Mouse (Mus musculus) forebrain, embryonic 14.5 days (tissue): ENCODE data around the gene Prex1. TPM values are rescaled to one million over a fixed set of nuclear protein-coding genes. Genes with fewer than 3 reads are reported as not detected.

ENCODE experiments used
- ATAC-seq: fragments of 200-750 bp; cut with Nextera tagmentation; 2 replicates; pipeline ENCODE4 v1.8.0; 2017; ENCODE audit warnings: mild to moderate bottlenecking, moderate library complexity
- DNase-seq: peaks from one replicate; pipeline ENCODE4 v3.0.0-alpha.2; 2015; ENCODE audit warnings: low spot score
- H3K27ac ChIP-seq: fragments of 300-500 bp; sonication (generic); 2 replicates; pipeline ENCODE4 v1.5.1; 2014; ENCODE audit warnings: low read depth, mild to moderate bottlenecking, control low read depth, low read length, moderate library complexity
- H3K27me3 ChIP-seq: fragments of 300-500 bp; sonication (generic); replicated peaks from 2 replicates; pipeline ENCODE4 v1.6.1; 2014; ENCODE audit warnings: low read length, control low read depth, mixed read lengths; ENCODE audit not compliant: control insufficient read depth, insufficient read depth
- H3K36me3 ChIP-seq: fragments of 300-500 bp; sonication (generic); 2 replicates; pipeline ENCODE4 v1.6.1; 2014; ENCODE audit warnings: low read length, control low read depth; ENCODE audit not compliant: control insufficient read depth, insufficient read depth
- H3K4me1 ChIP-seq: fragments of 300-500 bp; sonication (generic); 2 replicates; pipeline ENCODE4 v1.6.1; 2014; ENCODE audit warnings: antibody characterized with exemption, low read length, control low read depth; ENCODE audit not compliant: control insufficient read depth, insufficient read depth
- H3K4me2 ChIP-seq: fragments of 300-500 bp; sonication (generic); 2 replicates; pipeline ENCODE4 v1.6.1; 2014; ENCODE audit warnings: mild to moderate bottlenecking, control low read depth, low read length
- H3K4me3 ChIP-seq: fragments of 300-500 bp; sonication (generic); 2 replicates; pipeline ENCODE4 v1.5.1; 2014; ENCODE audit warnings: low read depth, low read length, control low read depth
- H3K9ac ChIP-seq: fragments of 300-500 bp; sonication (generic); 2 replicates; pipeline ENCODE4 v1.6.1; 2014; ENCODE audit warnings: mild to moderate bottlenecking, low read length, control low read depth, moderate library complexity
- H3K9me3 ChIP-seq: fragments of 300-500 bp; sonication (generic); replicated peaks from 2 replicates; pipeline ENCODE4 v1.6.1; 2016; ENCODE audit warnings: low read length, control low read depth, mixed read lengths; ENCODE audit not compliant: control insufficient read depth
- WGBS: fragments of 180-500 bp; shearing (Covaris S2); extraction: QIAGEN DNeasy Blood & Tissue Kit; methylation state at CpG from one replicate; pipeline ENCODE4 v1.1.7; 2014; 5-methylcytosine and 5-hydroxymethylcytosine counted together
- polyA plus RNA-seq: library from polyadenylated mRNA; unstranded; fragments of >200 nt; fragmentation: Nextera tagmentation; extraction: Ambion mirVana; gene quantifications from 2 replicates; pipeline ENCODE4 v1.2.1, GENCODE M21; 2014

Prex1 gene
- polyA plus RNA-seq, 1 experiment from 2014 or later, result 28.4 TPM

DNA sequence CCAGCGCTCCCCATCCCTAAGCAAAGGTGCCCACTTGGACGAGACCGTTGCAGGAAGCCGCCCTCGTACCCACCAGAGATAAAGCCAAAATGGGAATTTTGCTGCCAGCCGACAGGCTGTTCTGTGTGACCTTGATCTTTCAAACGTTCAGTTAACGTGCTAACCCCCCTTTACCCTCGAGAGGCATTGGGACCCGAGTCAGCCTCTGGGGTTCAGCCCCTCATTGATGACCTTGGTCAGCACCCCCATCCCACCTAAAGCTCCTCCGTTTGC is 731 bp upstream of the Prex1 start:
- ATAC-seq, result no peak; the same call in 1 of the 2 replicates

DNA sequence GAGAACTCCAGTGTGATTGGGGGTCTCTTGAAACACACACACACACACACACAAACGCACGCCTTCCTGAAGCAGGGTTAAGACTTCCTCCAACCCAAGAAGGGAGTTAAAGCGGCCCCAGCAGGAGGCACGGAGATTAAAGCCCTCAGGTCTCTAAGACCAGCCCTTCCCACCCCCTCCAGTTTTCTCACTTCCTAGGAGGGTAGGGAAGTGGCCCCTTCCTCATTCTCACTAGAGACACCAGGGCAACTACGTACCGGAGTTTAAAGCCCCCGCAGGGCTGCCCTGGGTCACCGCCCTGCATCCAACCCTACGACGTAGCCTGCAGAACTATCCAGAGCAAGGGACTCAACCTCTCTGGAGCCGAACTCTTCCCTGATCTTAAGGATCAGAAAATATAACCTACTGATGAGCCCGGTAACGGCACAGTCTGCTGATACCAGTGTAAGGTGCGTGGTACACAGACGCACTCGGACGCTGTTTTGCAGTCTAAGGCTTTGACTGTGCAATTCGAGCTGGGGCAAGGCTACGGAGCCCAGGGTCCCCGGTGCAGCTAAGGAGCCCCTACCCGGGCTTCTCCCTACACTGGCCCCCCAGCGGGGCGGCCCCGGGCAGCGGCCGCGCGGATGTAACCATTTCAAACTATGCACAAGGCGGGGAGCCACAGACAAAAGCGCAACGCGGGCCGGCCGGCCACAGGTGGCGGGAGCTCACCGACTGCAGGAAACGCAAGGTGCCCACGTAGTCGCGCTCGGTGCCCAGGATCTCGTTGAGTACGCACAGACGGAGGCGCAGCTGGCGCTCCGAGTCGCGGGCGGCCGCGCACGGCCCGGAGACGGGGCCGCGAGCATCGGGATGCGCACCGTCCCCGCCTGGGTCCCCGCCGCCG is 587 bp downstream of the Prex1 start:
- H3K9ac ChIP-seq, result peak overlapping the region; percentile 85
- under 1% methylated on average over 64 of the region's 64 CpGs for WGBS
- H3K36me3 ChIP-seq, result no peaks in the 10 kb centered on the region
- peak overlapping the region; percentile 68 for H3K4me3 ChIP-seq
- no peaks in the 10 kb centered on the region for H3K9me3 ChIP-seq
- H3K27ac ChIP-seq, result peak overlapping the region; percentile 80
- H3K4me1 ChIP-seq, result peaks cover 14% of the 10 kb centered on the region; the same call in 1 of the 2 replicates
- peak; percentile 76 for DNase-seq
- H3K27me3 ChIP-seq, result no peaks in the 10 kb centered on the region
- peak; percentile 54 for ATAC-seq
- peak overlapping the region; percentile 82 for H3K4me2 ChIP-seq

More for the DNA sequence above, 731 bp upstream of the Prex1 start:
- Histone ChIP-seq H3K27ac (0 out of 2 replicates have a peak overlapping the region, but pooled peaks have one; percentile 7), H3K4me1 (peaks cover 14% of the 10 kb centered on the region; the same call in 1 of the 2 replicates), H3K9me3 (no peaks in the 10 kb centered on the region), H3K27me3 (no peaks in the 10 kb centered on the region), H3K9ac (peak overlapping the region; percentile 63), H3K4me3 (peak overlapping the region; percentile 68), H3K4me2 (peak overlapping the region; percentile 82), H3K36me3 (no peaks in the 10 kb centered on the region)
- WGBS, result 14% methylated on average over 11 of the region's 11 CpGs
- no peak for DNase-seq

DNA sequence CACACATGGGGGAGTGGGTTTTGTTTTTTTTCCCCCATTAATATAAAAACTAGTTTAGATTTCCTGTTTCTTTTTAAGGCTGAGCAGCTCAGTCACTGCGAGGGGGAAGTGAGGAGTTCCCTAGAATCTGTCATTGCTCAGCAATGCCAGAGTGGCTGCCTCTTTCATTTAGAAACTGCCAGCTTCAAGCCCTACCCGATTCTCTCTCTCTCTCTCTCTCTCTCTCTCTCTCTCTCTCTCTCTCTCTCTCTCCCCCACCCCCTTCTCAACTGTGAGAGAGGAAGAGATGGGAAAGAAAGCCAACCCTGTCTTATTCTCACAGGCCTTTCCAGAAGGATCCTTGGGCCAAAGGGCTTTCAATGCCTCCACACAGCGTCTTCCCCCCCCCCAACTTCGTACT is 1.3 kb downstream of the Prex1 start:
- Histone ChIP-seq H3K9ac (peak overlapping the region; percentile 85), H3K4me1 (peaks cover 14% of the 10 kb centered on the region; the same call in 1 of the 2 replicates), H3K36me3 (no peaks in the 10 kb centered on the region), H3K27ac (peak overlapping the region; percentile 48; the same call in 1 of the 2 replicates), H3K4me2 (peak overlapping the region; percentile 82), H3K4me3 (peak overlapping the region; percentile 68), H3K27me3 (no peaks in the 10 kb centered on the region), H3K9me3 (no peaks in the 10 kb centered on the region)
- DNase-seq (peak; percentile 67), ATAC-seq (no peak)
- 0% methylated on average over 4 of the region's 4 CpGs for WGBS

DNA sequence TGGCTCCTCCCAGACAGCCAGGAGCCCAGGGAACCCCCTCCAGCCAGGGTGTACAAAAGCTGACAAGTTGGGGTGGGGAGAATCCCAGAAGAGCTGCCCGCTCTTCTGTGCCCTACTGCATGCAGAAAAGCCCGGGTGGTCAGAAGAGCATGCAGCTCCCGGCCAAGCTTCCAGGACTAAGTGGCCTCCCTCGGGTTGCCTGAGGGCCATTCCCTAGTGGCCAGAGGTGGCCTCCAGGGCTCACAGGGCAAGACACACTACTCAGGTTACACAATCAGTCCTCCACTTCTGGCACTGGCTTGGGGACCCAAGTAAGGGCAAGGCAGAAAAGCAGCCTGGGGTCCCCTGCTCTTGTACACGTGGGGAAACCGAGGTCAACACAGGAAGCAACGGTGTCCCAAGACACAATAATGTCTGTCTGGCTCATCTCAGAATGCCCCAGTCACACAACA is 1.9 kb downstream of the Prex1 start:
- H3K4me3 ChIP-seq, result peak overlapping the region; percentile 68
- H3K27me3 ChIP-seq, result no peaks in the 10 kb centered on the region
- no peaks in the 10 kb centered on the region for H3K36me3 ChIP-seq
- ATAC-seq, result no peak
- no peaks in the 10 kb centered on the region for H3K9me3 ChIP-seq
- no peak overlapping the region for H3K27ac ChIP-seq
- no peak for DNase-seq
- peak overlapping the region; percentile 85 for H3K9ac ChIP-seq
- peak overlapping the region; percentile 82 for H3K4me2 ChIP-seq
- 13% methylated on average over 7 of the region's 7 CpGs for WGBS
- peaks cover 14% of the 10 kb centered on the region; the same call in 1 of the 2 replicates for H3K4me1 ChIP-seq

DNA sequence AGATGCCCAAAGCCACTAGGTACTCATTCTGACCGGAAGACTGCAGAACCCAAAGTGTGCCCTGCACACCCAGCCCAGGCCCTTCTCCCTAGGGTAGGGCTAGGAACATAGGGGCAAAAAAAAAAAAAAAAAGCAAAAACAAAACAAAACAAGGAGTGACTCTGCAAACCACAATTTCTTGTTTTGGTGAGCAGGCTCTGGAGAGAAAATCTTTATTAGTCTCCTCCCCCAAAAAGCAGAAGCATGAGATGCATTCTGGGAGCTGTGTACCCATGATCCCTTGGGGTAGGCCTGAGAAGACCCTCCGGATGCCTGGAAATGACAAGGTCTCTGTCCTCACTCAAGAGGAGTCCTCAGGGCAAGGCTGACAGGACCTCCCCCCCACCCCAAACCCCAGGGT is 3.7 kb downstream of the Prex1 start:
- Histone ChIP-seq H3K4me2 (no peak overlapping the region), H3K4me3 (no peak overlapping the region), H3K9me3 (no peaks in the 10 kb centered on the region), H3K27ac (no peak overlapping the region), H3K27me3 (no peaks in the 10 kb centered on the region), H3K9ac (no peak overlapping the region), H3K4me1 (peaks cover 14% of the 10 kb centered on the region; the same call in 1 of the 2 replicates), H3K36me3 (peaks cover 6% of the 10 kb centered on the region; the same call in 1 of the 2 replicates)
- ATAC-seq (no peak), DNase-seq (no peak)
- WGBS, result 94% methylated on average over 2 of the region's 2 CpGs

DNA sequence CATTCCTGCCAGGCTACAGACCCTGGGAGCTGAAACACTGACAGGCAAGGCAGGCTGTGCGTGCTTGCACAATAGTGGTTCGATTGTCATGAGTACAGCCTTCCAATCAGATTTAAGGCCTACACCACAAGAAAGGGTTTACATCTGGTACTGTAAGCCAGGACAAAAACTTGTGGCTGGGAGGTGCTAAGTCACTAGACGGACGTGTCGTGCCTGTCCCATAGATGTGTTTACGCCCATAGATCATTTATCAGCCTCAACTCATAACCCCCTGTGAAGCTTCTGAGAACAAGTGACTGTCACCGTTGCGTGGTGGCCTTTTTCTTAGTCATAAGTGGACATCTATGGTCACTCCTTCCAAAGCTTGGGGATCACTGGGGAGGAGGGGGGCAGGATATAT is 5.3 kb downstream of the Prex1 start:
- Histone ChIP-seq H3K9me3 (no peaks in the 10 kb centered on the region), H3K4me2 (no peak overlapping the region), H3K9ac (no peak overlapping the region), H3K4me3 (no peak overlapping the region), H3K27me3 (no peaks in the 10 kb centered on the region), H3K36me3 (peaks cover 6% of the 10 kb centered on the region; the same call in 1 of the 2 replicates), H3K4me1 (peaks cover 11% of the 10 kb centered on the region; the same call in 1 of the 2 replicates), H3K27ac (no peak overlapping the region)
- 81% methylated on average over 8 of the region's 8 CpGs for WGBS
- ATAC-seq (no peak), DNase-seq (no peak)

DNA sequence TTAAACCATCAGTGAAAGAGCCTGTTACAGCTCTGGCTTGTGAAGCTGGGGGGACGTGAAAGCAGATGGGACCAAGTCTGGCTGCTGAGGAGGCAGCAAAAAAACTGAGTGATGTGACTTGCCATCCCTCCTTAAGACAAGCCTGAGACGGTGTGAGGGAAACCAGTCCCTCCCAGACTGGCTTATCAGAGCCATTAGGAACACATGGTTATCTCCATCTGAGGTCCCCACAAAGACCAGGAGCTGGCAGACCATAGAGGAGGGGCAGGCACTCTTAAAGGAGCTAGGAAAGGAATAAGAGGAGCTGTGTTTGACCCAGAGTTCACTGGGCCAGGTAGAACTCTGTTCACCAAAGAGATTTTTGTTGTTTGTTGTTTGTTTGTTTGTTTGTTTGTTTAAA is 7.1 kb downstream of the Prex1 start:
- Histone ChIP-seq H3K4me1 (peaks cover 5% of the 10 kb centered on the region; the same call in 1 of the 2 replicates), H3K27ac (no peak overlapping the region), H3K27me3 (no peaks in the 10 kb centered on the region), H3K36me3 (peaks cover 6% of the 10 kb centered on the region; the same call in 1 of the 2 replicates), H3K4me2 (no peak overlapping the region), H3K9ac (no peak overlapping the region), H3K4me3 (no peak overlapping the region), H3K9me3 (no peaks in the 10 kb centered on the region)
- DNase-seq (no peak), ATAC-seq (no peak)
- WGBS, result 65% methylated on average over 2 of the region's 2 CpGs

DNA sequence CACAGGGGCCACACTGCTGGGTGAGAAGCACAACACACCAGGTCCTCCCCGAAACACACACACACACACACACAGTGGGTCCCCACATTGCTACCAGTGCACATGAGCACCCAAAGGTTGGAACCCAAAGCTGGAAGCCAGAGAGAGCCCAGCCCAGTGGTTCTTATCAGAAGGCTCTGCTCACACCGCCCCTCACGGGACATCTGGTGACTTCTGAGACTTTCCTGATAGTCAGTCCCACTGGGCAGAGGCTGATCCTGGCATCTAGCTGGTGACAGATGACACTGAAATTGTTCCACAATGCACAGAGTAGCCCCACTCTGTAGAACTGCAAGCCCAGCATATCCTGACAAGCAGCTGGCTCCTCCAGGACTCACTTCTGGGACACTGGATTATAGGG is 10.1 kb downstream of the Prex1 start:
- ATAC-seq, result no peak
- Histone ChIP-seq H3K36me3 (peaks cover 6% of the 10 kb centered on the region; the same call in 1 of the 2 replicates), H3K4me2 (no peak overlapping the region), H3K9me3 (no peaks in the 10 kb centered on the region), H3K9ac (no peak overlapping the region), H3K27ac (no peak overlapping the region), H3K27me3 (no peaks in the 10 kb centered on the region), H3K4me3 (no peak overlapping the region), H3K4me1 (no peaks in the 10 kb centered on the region)
- WGBS, result 83% methylated on average over 3 of the region's 3 CpGs
- no peak for DNase-seq

DNA sequence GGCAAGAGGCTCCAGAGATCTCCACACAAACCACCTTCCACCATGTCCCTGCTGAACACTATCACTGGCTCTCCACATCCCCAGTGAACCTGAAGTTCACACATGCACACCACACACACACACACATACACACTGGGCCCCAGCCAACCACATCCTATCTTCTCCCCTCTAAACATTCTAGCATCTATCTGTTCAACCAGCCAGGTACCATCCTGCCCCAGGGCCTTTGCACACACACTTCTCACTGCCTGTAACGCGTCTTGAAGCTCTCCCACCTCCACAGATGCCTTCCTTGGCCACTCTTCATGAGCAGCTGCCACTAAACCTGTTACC is 11.6 kb downstream of the Prex1 start:
- no peak overlapping the region for H3K27ac ChIP-seq
- H3K9me3 ChIP-seq, result no peaks in the 10 kb centered on the region
- no peaks in the 10 kb centered on the region for H3K27me3 ChIP-seq
- no peak for ATAC-seq
- H3K9ac ChIP-seq, result no peak overlapping the region
- 83% methylated on average over 2 of the region's 2 CpGs for WGBS
- no peak overlapping the region for H3K4me3 ChIP-seq
- peaks cover 6% of the 10 kb centered on the region; the same call in 1 of the 2 replicates for H3K36me3 ChIP-seq
- H3K4me1 ChIP-seq, result no peaks in the 10 kb centered on the region
- H3K4me2 ChIP-seq, result no peak overlapping the region
- DNase-seq, result no peak
